Mouse (Mus musculus): Measurements from ENCODE around the gene Nup210l. TPM values are rescaled to one million over a fixed set of nuclear protein-coding genes. Genes with fewer than 3 reads are reported as not detected.

The Nup210l gene
- polyA plus RNA-seq, 1 experiment from 2014 or later: 0.50 TPM

DNA sequence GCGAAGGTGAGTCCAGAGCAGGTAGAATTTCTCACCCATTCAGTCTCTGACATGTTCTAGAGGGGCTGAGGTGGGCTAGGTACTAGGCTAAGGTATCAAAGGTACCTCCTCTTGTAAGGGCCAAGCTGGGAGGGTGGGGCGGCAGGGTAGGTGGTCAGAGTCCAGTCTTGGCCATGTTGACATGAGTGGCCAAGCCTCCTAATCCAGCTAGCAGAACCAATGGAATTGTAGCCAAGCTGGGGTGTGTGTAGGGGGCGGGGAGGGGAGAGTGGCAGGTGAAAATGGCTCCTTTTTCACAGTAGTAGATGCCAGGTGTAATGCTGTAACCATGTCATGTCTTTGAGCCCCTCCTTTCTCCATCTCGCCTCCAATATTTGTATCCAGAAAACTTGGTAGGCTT, 154.6 kb downstream of the Nup210l start:
- H3K27me3 ChIP-seq (ENCODE audit: insufficient read depth, poor library complexity, severe bottlenecking): no peaks in the 10 kb centered on the region
- H3K4me1 ChIP-seq (replicated peaks): peaks cover 25% of the 10 kb centered on the region
- no peaks in the 10 kb centered on the region for H3K9me3 ChIP-seq
- 89% methylated on average over 4 of the region's 4 CpGs for WGBS
- H3K36me3 ChIP-seq: peaks cover 69% of the 10 kb centered on the region
- H3K4me3 ChIP-seq: no peak overlapping the region
- DNase-seq (ENCODE audit: low spot score): no peak
- no peak overlapping the region for H3K27ac ChIP-seq

MicroRNA genes within 50 kb of the gene (microRNA counts, 519-probe panel; counts per million panel counts)
- microRNA mmu-miR-190b: 1,255 counts per million, percentile 77 among the panel's probes with 10 or more counts

Other genes starting within 250 kb of the Nup210l start
- gene Il6ra, start 190.9 kb upstream of the Nup210l start, polyA plus RNA-seq (2016; fragmentation: Nextera tagmentation; extraction: Ambion mirVana): 0.52 and 1.5 TPM in 2 replicates
- 13.7 and 14.5 TPM in 2 replicates for gene Atp8b2, start 140.6 kb upstream of the Nup210l start, polyA plus RNA-seq (2016; fragmentation: Nextera tagmentation; extraction: Ambion mirVana)
- gene Hax1, start 105.4 kb upstream of the Nup210l start, polyA plus RNA-seq (2016; fragmentation: Nextera tagmentation; extraction: Ambion mirVana): 181 and 189 TPM in 2 replicates
- gene 4933434E20Rik, start 52.5 kb upstream of the Nup210l start, polyA plus RNA-seq (2016; fragmentation: Nextera tagmentation; extraction: Ambion mirVana): 219 and 222 TPM in 2 replicates
- gene Ubap2l, start 51.5 kb upstream of the Nup210l start, polyA plus RNA-seq (2016; fragmentation: Nextera tagmentation; extraction: Ambion mirVana): 199 and 208 TPM in 2 replicates
- gene Tpm3, start 31.5 kb upstream of the Nup210l start, polyA plus RNA-seq (2016; fragmentation: Nextera tagmentation; extraction: Ambion mirVana): 541 and 592 TPM in 2 replicates
- gene Rps27, start 109.5 kb downstream of the Nup210l start, polyA plus RNA-seq (2016; fragmentation: Nextera tagmentation; extraction: Ambion mirVana): 1,066 and 1,137 TPM in 2 replicates
- gene Rab13, start 109.6 kb downstream of the Nup210l start, polyA plus RNA-seq (2016; fragmentation: Nextera tagmentation; extraction: Ambion mirVana): 25.5 and 27.8 TPM in 2 replicates
- 91.4 and 95.7 TPM in 2 replicates for gene Jtb, start 127.5 kb downstream of the Nup210l start, polyA plus RNA-seq (2016; fragmentation: Nextera tagmentation; extraction: Ambion mirVana)
- 4.2 and 4.3 TPM in 2 replicates for gene Creb3l4, start 139.4 kb downstream of the Nup210l start, polyA plus RNA-seq (2016; fragmentation: Nextera tagmentation; extraction: Ambion mirVana)
- 62.5 and 65.3 TPM in 2 replicates for gene Slc39a1, start 144.0 kb downstream of the Nup210l start, polyA plus RNA-seq (2016; fragmentation: Nextera tagmentation; extraction: Ambion mirVana)
- gene Crtc2, start 150.0 kb downstream of the Nup210l start, polyA plus RNA-seq (2016; fragmentation: Nextera tagmentation; extraction: Ambion mirVana): 20.8 and 28.4 TPM in 2 replicates
- gene Dennd4b, start 161.1 kb downstream of the Nup210l start, polyA plus RNA-seq (2016; fragmentation: Nextera tagmentation; extraction: Ambion mirVana): 5.7 and 7.1 TPM in 2 replicates
- 15.3 and 17.9 TPM in 2 replicates for gene Gatad2b, start 189.0 kb downstream of the Nup210l start, polyA plus RNA-seq (2016; fragmentation: Nextera tagmentation; extraction: Ambion mirVana)

Data from hindbrain, embryonic 10.5 days (tissue).